Mouse (Mus musculus): ENCODE results near the gene Prom2.

The Prom2 gene

GRCm38 (mm10) chr2:127541185-127541584 lies at the start of gene Prom2:
TSS of gene Prom2 (minus strand) at chr2:127541467.
- no peak for DNase-seq (ENCODE audit: low spot score)

- no peak for DNase-seq (ENCODE audit: low spot score)
Observed at GRCm38 (mm10) chr2:127590840-127591239, 49.6 kb upstream of the Prom2 start.

- no peak for DNase-seq (ENCODE audit: low spot score)
Observed at GRCm38 (mm10) chr2:127590204-127590603, 48.9 kb upstream of the Prom2 start.

GRCm38 (mm10) chr2:127588897-127589296 lies 47.6 kb upstream of the Prom2 start:
- DNase-seq (ENCODE audit: low spot score): no peak

- DNase-seq (ENCODE audit: low spot score): no peak
Observed at GRCm38 (mm10) chr2:127587514-127587844, 46.2 kb upstream of the Prom2 start.

GRCm38 (mm10) chr2:127586694-127587513 lies 45.6 kb upstream of the Prom2 start, which contains the start of the genes Zfp661 and Mrps5:
TSS of gene Zfp661 (minus strand) at chr2:127587094.
TSS of gene Mrps5 (plus strand) at chr2:127587222.
- DNase-seq (ENCODE audit: low spot score): peak; percentile 59

- DNase-seq (ENCODE audit: low spot score): peak; percentile 88
Observed at GRCm38 (mm10) chr2:127584436-127584858, 43.2 kb upstream of the Prom2 start.

- DNase-seq (ENCODE audit: low spot score): no peak
Observed at GRCm38 (mm10) chr2:127573322-127573721, 32.1 kb upstream of the Prom2 start.

- DNase-seq (ENCODE audit: low spot score): peak; percentile 62
Observed at GRCm38 (mm10) chr2:127559070-127559966, 18.1 kb upstream of the Prom2 start.

GRCm38 (mm10) chr2:127551078-127551477 lies 9.8 kb upstream of the Prom2 start:
- no peak for DNase-seq (ENCODE audit: low spot score)

- DNase-seq (ENCODE audit: low spot score): no peak
Observed at GRCm38 (mm10) chr2:127550446-127550845, 9.2 kb upstream of the Prom2 start.

GRCm38 (mm10) chr2:127549711-127550110 lies 8.4 kb upstream of the Prom2 start:
- no peak for DNase-seq (ENCODE audit: low spot score)

GRCm38 (mm10) chr2:127548342-127549074 lies 7.2 kb upstream of the Prom2 start:
- no peak for DNase-seq (ENCODE audit: low spot score)

- no peak for DNase-seq (ENCODE audit: low spot score)
Observed at GRCm38 (mm10) chr2:127541697-127542096, 430 bp upstream of the Prom2 start.

GRCm38 (mm10) chr2:127539494-127539893 lies 1.8 kb downstream of the Prom2 start:
- no peak for DNase-seq (ENCODE audit: low spot score)

- DNase-seq (ENCODE audit: low spot score): no peak
Observed at GRCm38 (mm10) chr2:127537548-127537947, 3.7 kb downstream of the Prom2 start.

- DNase-seq (ENCODE audit: low spot score): no peak
Observed at GRCm38 (mm10) chr2:127535363-127535762, 5.9 kb downstream of the Prom2 start.

GRCm38 (mm10) chr2:127532379-127532778 lies 8.9 kb downstream of the Prom2 start:
- DNase-seq (ENCODE audit: low spot score): no peak

GRCm38 (mm10) chr2:127531592-127531991 lies 9.7 kb downstream of the Prom2 start:
- no peak for DNase-seq (ENCODE audit: low spot score)

- DNase-seq (ENCODE audit: low spot score): no peak
Observed at GRCm38 (mm10) chr2:127530418-127530817, 10.8 kb downstream of the Prom2 start.

- DNase-seq (ENCODE audit: low spot score): no peak
Observed at GRCm38 (mm10) chr2:127525004-127525775, 16.1 kb downstream of the Prom2 start.
